Comparison of ENCODE assay signal across 12 mouse cellular contexts in genomic region chr1:180324271-180324670, GRCm38 (mm10).
"Had no signal": no experiment of that assay in that cellular context is flagged by ENCODE, and none has a peak within 500 bp of the region (broad histone marks: within the 10 kb centered on the region; RNA-seq: fewer than 3 reads in every experiment).

No protein-coding gene starts in this region.

- DNase-seq: retina, postnatal 1 day; right cerebral cortex, adult 18-20 months; right cerebral cortex, postnatal 14 days; right cerebral cortex, postnatal 25 days; right cerebral cortex, postnatal 4 days; spleen, adult 18-20 months; thymus, adult 18-20 months; thymus, adult 2 months; thymus, postnatal 14 days; thymus, postnatal 25 days; thymus, postnatal 36 days; thymus, postnatal 4 days had no signal
